Mouse (Mus musculus) kidney, adult 2 months (tissue): ENCODE data around the gene Srp14.

ENCODE experiments used
- CTCF ChIP-seq: fragments of 200-500 bp; conservative IDR thresholded peaks from 2 replicates; pipeline ENCODE4 v1.5.1; 2011; ENCODE audit warnings: low read depth, mild to moderate bottlenecking, control low read depth, low read length, moderate library complexity, mixed read lengths; ENCODE audit not compliant: insufficient read depth, insufficient read length
- POLR2A ChIP-seq: fragments of 200-500 bp; IDR thresholded peaks from one replicate; pipeline ENCODE4 v1.6.1; 2011; ENCODE audit warnings: low read depth, low read length, control low read depth

DNA sequence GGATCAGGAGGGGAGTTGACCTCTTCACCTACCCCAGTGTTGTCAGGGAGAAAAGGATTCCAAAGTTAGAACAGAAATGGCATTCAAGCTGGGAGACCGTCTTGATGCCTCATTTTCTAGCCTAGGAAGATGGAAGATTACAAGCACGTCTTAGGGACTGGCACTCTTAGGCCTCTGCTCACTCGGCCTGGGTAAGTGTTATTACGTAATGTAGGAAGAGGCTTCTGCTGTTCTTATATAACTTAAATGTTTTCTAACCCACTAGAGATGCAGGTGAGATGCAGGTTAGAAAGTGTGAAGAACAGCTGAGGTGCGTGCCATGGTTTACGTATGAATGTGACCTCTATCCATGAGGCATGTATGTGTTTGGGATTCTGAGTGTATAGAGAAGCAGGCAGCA is 51.2 kb downstream of the Srp14 start:
- TF ChIP-seq CTCF: no peak
- TF ChIP-seq POLR2A: no peak
